Mouse (Mus musculus) G1E-ER4 (cell line): Measurements from ENCODE around the gene Gm20388. TPM values are rescaled to one million over a fixed set of nuclear protein-coding genes. Genes with fewer than 3 reads are reported as not detected.

Source experiments
- GATA1 ChIP-seq: IDR thresholded peaks from one replicate; pipeline ENCODE4 v1.8.0; 2012; ENCODE audit warnings: low read length, inconsistent platforms
- polyA plus RNA-seq: library from polyadenylated mRNA; stranded (reverse); fragments of >175 nt; gene quantifications from 2 replicates; pipeline ENCODE4 v1.2.3, GENCODE M21; 2012

The Gm20388 gene
- polyA plus RNA-seq, 1 experiment = not detected

DNA sequence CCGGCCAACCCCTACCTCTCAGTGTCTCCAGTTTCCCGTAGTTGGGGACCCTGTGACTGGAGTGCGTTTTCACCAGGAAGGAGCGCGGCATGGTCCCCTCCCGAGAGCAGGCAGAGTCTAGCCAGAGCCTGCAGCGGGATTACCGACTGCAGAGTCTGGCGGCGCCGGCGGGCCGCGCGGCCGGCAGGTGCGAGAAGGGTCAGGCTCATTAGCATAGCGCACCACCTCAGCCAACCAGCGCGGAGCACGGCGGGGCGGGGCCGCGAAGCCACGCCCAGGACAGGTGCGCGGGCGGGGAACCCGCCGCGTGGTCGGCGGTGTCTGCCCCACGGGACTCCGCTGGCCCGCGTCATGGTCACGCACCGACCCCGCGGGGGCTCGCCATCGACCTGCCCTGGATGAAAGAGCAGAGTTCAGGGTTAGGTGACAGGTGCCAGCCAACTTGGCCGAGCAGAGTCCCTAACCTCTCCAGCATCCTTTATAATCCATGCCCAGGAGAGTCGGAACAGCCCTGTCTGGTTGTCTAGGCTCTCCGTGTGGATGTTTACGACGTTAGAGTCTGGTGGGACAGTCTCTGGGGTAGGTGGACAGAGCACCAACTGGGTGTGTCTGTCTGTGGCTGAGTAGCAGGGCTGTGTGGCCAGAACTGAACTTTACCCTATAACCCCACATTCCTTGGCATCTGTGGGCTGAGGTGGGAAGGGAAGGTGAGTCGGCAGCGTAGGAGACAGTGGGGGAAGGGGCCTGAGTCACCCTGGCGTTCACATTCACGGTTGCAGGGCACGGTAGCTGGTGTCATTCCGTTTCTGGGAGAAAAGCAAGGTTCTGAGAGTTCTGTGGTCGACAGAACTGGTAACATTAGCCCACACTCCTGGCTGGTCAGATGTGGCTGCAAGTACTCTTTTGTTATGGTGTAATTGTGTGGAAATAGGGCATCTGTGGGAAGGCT, 2550.2 kb downstream of the Gm20388 start, which contains the start of gene Snai3:
Gene Snai3 (minus strand): TSS at position 210 of the 949 bp plus-strand sequence.
- TF ChIP-seq GATA1 = no peak

DNA sequence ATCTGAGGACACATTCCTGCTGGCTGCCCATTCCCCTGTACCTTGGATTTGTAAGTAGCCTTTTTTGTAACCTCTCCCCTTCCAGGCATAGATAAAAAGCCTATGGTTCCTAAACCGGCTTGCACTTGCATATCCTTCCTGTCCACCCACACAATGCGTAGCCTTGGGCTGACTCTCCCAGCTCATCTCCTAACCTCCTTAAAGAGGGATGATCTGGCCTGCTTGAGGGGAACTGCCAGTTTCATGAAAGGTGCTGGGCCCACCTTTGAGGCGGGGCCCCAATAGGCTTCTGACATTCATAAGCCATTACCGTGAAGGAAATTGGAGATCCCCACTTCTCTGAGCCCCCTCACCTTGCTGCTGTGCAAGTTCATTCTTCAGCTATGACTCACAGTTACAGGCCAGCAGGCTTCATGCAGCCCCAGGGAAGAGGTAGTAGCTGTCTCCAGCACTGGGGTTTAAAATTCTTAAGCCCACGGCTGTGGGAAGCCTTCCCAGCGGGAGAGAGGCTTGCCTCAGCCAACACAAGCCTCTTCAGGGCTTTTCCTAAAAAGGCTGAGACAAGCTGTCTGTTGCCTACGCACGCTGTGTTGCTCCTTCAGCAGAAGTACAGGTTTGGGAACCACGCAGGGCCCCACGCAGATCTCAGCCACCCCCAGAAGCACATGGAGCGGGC, 2551.0 kb downstream of the Gm20388 start:
- no peak for TF ChIP-seq GATA1

DNA sequence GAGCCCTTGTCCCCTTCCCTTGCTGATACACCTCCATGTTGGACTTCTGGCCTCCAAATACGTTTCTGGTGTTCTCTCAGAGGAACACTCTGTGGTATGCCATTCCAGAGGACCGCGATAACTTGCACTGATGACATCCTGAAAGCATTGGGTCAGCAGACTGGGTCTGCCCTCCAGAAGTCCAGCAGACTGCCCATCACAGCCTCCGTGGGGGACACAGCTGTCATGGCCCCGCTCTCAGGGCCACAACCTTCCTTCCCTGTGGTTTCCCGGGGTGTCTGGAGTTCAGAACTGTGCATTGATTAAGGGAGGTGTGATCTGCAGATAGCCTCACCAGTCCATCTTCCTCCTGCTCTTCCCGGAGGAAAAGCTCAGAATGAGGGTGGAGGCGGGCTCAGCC, 2551.9 kb downstream of the Gm20388 start:
- no peak for TF ChIP-seq GATA1

DNA sequence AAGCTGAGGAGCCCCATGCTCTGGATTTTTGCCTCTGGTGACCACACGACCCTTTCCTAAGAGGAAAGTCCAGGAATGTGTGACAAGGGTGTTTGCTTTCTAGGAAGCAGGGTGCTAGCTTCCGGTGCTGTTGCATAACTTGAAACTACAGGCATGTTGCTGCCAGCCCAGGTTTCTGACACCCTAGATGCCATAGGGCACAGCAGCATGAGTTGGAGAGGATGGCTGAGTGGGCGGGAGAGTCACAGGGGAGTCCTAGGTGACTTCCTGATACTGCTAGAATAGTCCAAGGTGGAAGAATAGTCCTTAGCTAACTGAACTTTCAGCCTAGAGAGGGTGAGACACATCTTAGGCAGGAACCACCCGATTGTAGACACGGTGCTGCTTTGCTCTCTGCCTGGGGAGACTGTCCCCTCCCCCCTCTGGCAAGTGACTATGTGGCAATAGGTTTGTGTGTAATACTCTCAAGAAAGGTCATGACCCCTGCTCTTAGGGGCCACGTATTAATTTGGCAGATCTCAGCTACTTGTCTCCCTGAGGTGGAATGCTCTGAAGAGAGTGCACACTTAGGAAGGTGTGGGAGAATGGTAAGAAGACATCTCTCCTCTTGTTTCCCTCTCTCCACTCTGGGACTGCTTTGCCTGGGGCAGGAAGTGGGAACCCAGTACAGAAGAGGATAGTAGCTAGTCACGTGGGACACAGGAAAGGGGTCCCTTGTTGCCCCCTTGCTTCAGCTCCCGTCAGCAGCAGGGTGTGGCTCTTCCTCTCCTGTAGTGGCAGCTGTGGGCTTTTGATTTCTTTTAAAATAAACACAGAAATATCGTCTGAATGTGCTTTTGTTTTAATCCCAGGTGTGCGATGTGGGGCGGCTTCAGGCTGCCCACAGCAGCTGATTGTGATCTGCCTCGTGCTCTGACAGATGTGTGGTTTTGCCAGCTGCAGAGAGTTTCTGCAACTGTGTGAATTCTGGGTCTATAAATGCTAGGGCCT, 2553.3 kb downstream of the Gm20388 start:
- no peak for TF ChIP-seq GATA1

GRCm38 (mm10) chr8:122464985-122465384, 2554.3 kb downstream of the Gm20388 start:
- no peak for TF ChIP-seq GATA1

DNA sequence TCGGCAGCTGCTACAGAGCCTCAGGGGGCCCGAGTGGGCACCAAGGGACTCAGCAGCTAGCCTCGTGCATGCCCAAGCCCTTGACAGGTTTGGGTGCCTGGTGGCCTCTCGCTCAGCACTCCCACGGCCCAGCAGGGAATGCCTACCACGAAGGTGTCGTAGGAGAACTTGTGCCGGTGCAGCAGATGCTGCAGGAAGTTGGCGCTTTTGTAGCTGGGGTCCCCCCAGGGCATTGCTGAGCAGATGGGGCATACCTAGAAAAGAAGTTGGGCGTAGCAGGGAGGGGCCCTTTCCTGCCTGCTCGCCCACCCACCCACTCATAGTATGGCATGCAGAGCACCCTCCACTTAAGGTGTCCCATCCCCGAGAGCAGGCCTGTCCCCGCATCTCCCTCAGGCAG, 2557.2 kb downstream of the Gm20388 start:
- TF ChIP-seq GATA1 = no peak

GRCm38 (mm10) chr8:122469407-122469806, 2558.8 kb downstream of the Gm20388 start:
- TF ChIP-seq GATA1 = no peak

- TF ChIP-seq GATA1 = no peak
Observed at GRCm38 (mm10) chr8:122469965-122470364, 2559.3 kb downstream of the Gm20388 start.

- no peak for TF ChIP-seq GATA1
Observed at GRCm38 (mm10) chr8:122470691-122471090, 2560.1 kb downstream of the Gm20388 start.

DNA sequence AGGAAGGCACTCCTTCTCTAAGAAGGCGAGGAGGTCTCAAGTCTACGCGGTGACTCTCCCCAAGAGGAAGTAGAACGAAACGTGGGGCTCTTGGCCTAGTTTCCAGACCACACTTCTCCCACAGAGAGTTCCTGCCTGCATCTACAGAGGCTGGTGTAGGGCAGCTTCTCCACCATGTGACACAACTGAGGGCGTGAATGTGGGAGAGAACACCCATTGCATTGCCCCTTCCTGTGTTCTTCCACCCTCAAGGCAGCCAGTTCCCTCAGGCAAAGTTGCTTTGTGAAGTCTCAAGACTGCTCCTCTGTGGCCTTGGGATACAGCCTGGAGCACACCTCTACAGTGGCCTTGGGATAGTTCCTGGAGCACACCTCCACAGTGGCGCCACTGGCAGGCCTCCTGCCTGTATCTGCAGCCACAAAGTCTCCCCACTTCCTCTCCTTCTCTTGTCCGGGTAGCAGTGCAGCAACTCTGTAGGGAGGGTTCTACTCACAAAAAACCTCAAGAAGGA, 2563.3 kb downstream of the Gm20388 start:
- no peak for TF ChIP-seq GATA1

DNA sequence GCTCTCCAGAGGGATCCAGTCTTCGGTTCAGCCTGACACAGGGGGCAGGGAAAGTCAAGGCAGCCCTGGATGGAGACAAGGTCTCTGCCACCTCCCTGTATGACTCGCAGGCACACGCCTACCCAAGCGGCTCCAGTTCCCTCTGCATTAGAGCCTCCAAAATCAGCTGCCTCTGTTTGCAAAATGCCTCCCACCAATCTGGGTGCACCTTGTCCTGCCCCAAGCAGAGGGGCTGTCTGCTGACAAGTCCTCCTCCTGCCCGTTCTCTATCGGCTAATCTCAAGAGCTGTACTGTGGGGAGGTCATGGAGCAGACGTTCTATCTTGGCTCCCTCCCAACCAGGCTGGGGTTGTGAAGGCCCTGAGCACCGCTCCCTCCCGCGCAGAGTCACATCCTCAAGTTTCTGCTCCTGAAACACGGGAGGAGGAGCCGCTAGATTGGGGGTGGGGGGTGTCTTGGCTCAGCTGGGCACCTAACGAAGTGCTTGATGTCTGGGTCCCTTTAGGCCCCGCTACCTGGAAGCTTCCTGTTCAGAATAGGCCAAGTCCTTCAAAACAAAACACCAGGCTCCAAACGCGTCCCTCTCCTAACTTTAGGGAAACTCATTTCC, 2564.4 kb downstream of the Gm20388 start:
- no peak for TF ChIP-seq GATA1

- TF ChIP-seq GATA1 = no peak
Observed at GRCm38 (mm10) chr8:122475580-122476320, 2565.1 kb downstream of the Gm20388 start, which contains the start of the genes Rnf166 and Ctu2. Gene Rnf166, minus strand, starts transcription at chr8:122476064. Gene Ctu2, plus strand, starts transcription at chr8:122476143.

DNA sequence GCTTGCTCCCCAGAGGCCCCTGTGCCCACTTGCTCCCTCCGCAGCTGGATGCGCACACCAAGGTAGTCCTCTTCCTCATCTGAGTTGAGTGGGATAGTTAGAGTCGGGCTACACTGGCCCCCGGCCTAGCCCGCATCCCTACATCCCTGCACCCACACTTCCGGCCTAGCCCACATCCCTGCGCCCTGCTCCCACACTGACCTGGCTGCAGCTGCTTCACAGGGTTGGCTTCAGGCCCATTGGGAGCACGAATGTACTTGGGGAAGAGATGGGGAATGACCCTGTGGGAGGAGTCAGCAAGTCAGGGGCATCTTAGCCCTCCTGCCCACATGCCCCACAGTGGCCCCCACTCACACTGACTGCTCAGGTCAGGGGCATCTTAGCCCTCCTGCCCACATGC, 2571.8 kb downstream of the Gm20388 start:
- no peak for TF ChIP-seq GATA1

DNA sequence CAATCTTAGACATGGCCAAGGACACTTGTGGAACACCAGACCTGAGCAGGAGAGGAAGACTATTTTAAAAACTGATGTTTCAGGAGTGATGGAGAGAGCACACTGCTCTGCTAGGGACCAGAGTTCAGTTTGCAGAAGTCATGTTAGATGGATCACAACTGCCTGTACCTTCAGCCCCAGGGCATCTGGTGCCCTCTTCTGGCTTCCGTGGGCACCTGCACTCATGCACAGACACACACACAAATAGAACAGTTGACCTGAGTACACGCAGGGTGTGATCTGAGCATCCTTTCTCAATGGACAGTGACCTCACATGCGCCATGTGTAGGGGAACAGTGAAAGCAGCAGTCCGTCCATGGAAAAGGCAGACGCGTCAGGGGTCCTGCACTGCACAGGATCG, 2573.2 kb downstream of the Gm20388 start:
- TF ChIP-seq GATA1 = no peak
